In genomic region chr6:124816611-124817010, GRCm38 (mm10) we compare ENCODE assay signal across 21 mouse cellular contexts. TPM values are rescaled to one million over a fixed set of nuclear protein-coding genes. Genes with fewer than 3 reads are reported as not detected.
"Had no signal": no experiment of that assay in that cellular context is flagged by ENCODE, and none has a peak within 500 bp of the region (broad histone marks: within the 10 kb centered on the region; RNA-seq: fewer than 3 reads in every experiment).

No protein-coding gene starts in this region.

- H3K4me3 ChIP-seq: liver, embryonic 15.5 days; lung, embryonic 15.5 days; megakaryocyte, embryonic 14.5 days; midbrain, embryonic 12.5 days; midbrain, embryonic 15.5 days; neural tube, embryonic 12.5 days; stomach, embryonic 15.5 days had no signal

- H3K9me3 ChIP-seq: liver, embryonic 15.5 days; lung, embryonic 15.5 days; megakaryocyte, embryonic 14.5 days; midbrain, embryonic 12.5 days; midbrain, embryonic 15.5 days; neural tube, embryonic 12.5 days; stomach, embryonic 15.5 days had no signal

- H3K4me2 ChIP-seq: liver, embryonic 15.5 days; lung, embryonic 15.5 days; midbrain, embryonic 12.5 days; midbrain, embryonic 15.5 days; neural tube, embryonic 12.5 days; stomach, embryonic 15.5 days had no signal

- H3K27me3 ChIP-seq: liver, embryonic 15.5 days; lung, embryonic 15.5 days; megakaryocyte, embryonic 14.5 days; midbrain, embryonic 12.5 days; midbrain, embryonic 15.5 days; neural tube, embryonic 12.5 days; stomach, embryonic 15.5 days had no signal

- ATAC-seq: liver, postnatal 0 days; lung, postnatal 0 days; midbrain, embryonic 15.5 days had no signal

- H3K9ac ChIP-seq: liver, embryonic 15.5 days; liver, postnatal 0 days; lung, embryonic 15.5 days; midbrain, embryonic 12.5 days; midbrain, embryonic 15.5 days; neural tube, embryonic 12.5 days; stomach, embryonic 15.5 days had no signal

- DNase-seq: liver, postnatal 0 days; lung, adult 2 months; lung, postnatal 14 days; lung, postnatal 36 days; right cerebral cortex, postnatal 14 days; thymus, adult 2 months; thymus, postnatal 25 days; thymus, postnatal 4 days had no signal

- H3K27ac ChIP-seq: liver, embryonic 15.5 days; lung, embryonic 15.5 days; macrophage; midbrain, embryonic 12.5 days; midbrain, embryonic 15.5 days; neural tube, embryonic 12.5 days; stomach, embryonic 15.5 days; stomach, postnatal 0 days had no signal

RNA-seq across cellular contexts. Expression of gene Cdca3, which starts 12.7 kb away (rescaled TPM):
- total RNA-seq: monocyte, adult 5-6 weeks had no signal

RNA-seq across cellular contexts. Expression of gene Gnb3, which starts 23.5 kb away (rescaled TPM):
- total RNA-seq: megakaryocyte progenitor cell, adult 5-6 weeks; monocyte, adult 5-6 weeks had no signal
- polyA plus RNA-seq: macrophage; testis, adult 2 months had no signal
